Mouse (Mus musculus) layer of hippocampus, adult 9-11 months (tissue): ENCODE data around the gene Gm29797.

Experiments used
- DNase-seq: peaks from one replicate; pipeline ENCODE4 v3.0.0; 2022

The Gm29797 gene

DNA sequence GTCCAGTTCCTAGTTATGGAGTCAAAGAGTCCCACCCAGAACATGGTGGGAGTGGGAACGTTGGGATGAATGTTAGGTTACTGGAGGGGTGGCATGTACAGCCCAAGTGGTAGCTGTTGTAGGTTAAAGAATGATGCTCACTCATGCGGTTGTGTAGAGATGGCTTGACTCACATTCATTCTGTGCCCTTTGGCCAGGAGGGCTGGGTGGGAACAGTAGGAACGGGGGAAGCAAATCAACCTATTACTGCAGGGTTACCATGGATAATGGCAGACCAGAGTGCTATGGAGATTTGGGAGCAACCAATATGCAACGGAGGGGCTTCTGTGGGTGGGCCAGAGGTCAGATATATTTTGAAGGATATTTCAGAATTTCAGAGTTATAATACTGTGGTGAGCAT lies 18.1 kb downstream of the Gm29797 start:
- DNase-seq: no peak

DNA sequence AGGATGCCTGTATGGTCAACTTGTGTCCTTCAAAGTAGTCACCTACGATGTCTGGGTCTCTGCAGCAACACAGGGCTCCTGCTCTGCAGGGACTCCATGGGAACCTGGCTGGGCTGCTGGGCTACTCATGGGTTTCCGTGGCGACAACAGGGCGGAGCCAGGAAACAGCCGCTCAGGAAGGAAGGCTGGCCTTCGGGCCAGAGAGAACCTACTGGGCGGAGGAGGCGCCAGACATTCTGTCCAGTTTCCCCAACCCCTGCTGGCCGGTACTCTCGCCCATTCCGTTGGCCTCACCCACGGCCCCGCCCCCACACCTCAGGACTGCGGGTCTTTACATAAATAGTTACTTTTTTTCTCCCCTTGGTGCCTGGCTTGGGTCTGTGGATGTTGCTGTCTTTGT lies 18.6 kb downstream of the Gm29797 start:
- peak; percentile 61 for DNase-seq

DNA sequence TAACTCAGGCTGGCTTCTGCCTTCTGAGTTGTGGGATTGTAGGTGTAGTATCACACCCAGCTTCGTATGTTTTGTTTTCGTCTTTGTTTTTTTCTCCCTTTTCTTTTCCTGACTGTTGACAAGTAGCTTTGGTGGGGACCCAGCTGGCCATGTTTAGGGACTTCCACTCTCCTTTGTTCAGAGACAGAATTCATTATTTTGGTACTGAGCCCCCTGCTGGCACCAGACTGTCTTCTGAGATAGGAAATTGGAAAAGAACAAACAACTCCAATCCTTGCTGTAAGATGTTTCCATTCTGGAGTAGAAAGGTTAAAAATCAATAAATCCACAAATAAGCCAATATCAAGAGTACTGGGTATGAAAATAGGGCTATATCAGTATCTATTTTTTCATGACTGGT lies 19.6 kb downstream of the Gm29797 start:
- DNase-seq: no peak

DNA sequence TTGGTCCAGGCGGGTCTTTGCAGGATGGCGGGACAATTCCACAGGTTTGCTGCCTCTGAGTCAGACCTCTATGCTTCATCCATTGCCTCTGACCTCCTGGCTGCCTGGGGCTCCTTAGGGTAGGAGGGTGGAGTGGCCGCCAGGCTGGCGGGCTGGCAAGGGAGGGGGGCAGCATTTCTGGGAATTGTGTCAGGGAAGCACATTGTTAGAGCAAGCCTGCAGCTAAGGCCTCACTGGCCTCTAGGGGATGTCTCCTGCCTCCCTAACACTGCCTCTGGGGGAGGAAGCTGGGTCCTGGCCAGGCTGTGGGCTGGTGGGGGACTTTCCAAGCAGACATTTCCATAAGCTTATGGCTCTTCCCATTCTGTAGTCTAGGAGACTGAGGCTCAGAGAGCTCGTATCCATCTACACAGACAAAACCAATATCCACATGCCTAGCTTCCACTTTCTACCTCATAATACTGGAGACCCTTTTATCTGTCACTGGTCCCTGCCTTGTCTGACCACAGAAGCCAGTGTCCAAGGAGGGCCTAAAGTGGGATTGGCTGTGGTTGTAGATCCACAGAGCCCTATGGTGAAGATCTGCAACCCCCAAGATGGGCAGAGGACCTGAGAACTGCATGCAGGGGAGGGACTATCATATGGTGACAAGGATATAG lies 20.4 kb downstream of the Gm29797 start:
- DNase-seq: no peak

DNA sequence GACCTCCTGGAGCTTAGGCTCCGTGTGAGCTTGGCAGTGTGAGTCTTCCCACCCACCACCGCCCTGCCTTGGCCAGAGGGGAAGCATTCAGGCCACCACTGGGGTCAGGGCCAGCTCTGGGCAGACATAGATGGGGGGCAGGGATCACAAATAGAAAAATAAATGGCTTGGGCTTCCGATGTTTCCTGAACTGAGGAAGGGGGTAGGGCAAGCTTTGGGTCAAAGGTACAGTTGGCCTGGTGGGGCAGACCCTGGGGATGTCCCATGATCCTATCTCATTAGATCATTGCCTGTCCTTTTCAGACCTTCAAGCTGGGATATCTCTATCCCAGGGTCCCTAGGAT lies 20.9 kb downstream of the Gm29797 start:
- DNase-seq: no peak

DNA sequence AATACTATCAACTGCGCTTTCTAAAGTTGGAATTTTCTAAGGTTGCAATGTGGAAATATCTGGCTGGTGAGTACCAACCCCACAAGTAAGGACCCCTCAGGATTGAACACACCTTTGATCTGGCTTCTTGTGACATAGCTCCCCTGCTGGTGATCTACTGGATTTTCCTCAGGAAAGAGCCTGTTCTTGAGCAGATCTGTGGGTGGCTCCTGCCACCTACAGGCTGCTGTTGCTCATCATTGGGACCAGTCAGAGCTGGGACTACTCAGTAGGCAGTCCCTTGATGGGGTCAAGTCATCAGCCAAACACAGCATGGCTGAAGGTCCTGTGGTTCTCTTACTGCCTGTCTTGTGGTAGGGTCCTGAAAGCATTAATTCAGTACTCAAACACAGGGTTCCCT lies 21.9 kb downstream of the Gm29797 start:
- peak; percentile 89 for DNase-seq

DNA sequence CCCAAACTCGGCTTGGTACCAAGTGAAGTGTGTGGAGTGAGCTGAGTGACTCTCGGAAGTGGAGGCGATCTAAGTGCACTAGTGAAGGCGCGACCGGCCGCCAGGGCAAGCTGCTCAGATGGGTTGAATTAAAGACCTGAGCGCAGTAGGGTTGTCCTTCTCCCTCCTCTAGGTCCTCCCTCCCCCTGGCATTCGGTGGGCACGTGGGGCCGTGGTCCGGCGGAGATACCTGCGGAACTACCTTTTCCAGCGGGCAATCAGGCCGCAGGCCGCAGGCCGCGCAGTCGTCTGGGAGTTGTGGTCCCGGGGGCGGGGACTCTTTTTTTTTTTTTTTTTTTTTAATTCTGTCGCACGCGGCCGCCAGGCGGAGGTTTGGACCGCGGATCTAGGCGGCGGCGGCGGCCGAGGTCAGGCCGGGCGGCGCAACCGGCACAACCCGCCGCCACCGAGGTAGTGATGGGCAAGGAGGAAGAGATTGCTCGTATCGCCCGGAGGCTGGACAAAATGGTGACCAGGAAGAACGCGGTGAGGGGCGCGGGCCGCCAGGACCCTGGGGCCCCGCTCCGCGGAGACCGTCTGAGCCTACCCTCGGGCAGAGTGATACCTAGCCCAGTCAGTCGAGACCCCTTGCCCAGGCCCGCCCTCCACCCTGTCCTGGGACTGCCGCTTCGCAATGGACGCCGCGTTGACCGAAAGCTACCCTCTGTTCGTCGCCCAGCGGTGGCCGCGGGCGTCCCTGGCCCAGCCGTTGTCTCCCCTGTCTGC lies 23.3 kb downstream of the Gm29797 start, which contains the start of gene Tcea2:
Gene Tcea2, plus strand, starts transcription at position 360 of the 765 bp plus-strand sequence.
- DNase-seq: peak; percentile 60

DNA sequence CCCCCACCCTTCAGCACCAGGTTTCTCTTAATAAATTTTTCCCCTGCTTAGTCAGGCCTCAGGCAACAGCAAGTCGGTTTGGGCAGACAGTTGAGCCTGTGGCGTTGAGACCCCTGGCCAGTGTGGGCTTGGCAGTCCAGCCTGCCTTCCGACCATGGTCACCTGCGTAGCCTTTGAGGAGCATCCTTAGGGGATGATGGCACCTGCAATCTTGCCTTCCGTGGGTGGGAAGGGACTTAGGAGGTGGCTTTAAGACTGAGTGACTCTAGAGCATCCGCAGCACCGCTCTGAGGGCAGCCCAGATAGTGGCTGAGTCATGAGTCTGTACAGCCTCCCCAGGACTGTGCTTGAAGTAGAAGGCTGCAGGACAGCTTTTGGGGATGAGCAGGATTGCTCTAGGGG lies 23.9 kb downstream of the Gm29797 start:
- DNase-seq: no peak

DNA sequence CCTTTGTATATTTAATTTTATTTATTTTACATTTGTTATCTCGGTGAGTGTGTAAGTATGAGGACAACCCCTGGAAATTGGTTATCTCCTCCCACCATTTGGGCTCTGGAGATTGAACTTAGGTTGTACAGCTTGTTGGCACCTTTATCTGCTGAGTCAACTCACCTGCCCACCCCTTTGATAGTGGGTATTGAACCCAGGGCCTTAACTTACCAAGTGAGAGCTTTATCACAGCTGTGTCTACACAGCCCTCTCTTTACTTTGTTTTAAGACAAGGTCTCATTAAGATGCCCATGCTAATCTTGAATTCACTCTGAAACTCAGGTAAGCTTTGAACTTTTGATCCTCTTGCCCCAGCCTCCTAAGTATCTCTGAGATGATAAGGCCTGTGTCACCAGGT lies 25.1 kb downstream of the Gm29797 start:
- DNase-seq: no peak

DNA sequence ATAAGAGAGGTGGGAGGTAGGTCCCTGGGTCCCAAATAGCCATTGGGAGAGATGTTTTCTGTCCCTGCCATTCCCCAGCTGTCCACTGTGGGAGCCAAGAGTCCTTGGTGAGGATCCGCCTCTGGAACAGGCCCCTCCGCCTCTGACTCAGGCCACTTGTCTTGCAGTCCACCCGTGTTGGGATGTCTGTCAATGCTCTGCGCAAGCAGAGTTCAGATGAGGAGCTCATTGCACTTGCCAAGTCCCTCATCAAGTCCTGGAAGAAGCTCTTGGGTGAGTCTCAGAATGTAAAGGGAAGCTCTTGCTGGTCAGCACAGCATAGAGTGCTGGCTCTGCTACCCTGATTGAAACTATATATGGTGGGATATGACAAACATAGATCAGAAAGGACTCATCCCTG lies 26.5 kb downstream of the Gm29797 start:
- DNase-seq: no peak

DNA sequence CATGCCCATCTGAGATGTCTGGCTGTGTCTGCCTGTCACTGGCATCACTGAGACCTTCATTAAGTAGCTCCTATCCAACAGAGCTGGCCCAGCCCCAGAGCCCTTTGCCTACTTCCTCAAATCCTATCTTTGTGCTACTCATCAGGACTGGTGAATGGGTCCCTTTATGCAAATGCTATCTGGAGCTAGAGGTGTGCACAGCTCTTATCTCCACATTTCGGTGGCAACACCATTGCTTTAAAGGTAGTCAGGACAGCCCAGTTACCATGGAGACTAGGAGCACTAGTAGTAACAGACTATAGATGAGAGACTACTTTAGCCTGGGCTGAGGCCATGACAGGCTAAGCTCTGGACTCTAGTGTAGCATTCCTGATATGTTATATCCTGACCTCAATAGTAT lies 27.9 kb downstream of the Gm29797 start:
- no peak for DNase-seq

DNA sequence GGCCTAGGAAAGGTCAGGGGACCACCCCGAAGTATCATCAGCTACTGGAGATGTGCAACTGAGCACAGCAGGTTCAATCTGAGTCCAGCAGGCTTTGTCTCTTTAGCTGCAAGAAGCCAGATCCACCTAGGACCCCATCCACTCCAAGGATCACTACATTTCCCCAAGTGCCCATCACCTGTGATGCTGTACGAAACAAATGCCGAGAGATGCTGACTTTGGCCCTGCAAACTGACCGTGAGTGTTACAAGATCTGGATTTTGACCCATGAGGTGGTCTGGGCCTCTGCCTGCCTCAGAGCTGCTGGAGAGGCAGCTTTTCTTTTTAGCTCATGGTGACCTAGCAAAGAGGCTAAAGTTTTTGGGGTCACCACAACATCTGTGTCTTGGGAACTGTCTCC lies 28.9 kb downstream of the Gm29797 start:
- DNase-seq: no peak

DNA sequence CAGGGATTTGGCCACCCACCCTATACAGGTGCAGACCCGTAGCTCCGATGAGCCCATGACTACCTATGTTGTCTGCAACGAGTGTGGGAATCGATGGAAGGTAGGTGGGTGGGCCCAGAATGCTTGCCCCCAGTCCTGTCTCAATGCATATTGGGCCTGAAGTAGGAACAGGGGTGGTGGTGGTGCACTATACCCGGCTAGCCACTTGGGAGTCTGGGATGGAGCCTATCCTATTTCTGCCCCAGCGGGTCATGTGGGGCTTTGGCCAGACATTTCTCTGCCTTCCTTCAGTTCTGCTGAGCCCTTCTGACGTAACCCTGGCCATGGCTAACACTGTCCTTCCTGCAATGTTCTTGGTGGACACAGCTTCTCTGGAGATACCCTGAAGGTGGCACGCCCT lies 30.8 kb downstream of the Gm29797 start:
- no peak for DNase-seq

DNA sequence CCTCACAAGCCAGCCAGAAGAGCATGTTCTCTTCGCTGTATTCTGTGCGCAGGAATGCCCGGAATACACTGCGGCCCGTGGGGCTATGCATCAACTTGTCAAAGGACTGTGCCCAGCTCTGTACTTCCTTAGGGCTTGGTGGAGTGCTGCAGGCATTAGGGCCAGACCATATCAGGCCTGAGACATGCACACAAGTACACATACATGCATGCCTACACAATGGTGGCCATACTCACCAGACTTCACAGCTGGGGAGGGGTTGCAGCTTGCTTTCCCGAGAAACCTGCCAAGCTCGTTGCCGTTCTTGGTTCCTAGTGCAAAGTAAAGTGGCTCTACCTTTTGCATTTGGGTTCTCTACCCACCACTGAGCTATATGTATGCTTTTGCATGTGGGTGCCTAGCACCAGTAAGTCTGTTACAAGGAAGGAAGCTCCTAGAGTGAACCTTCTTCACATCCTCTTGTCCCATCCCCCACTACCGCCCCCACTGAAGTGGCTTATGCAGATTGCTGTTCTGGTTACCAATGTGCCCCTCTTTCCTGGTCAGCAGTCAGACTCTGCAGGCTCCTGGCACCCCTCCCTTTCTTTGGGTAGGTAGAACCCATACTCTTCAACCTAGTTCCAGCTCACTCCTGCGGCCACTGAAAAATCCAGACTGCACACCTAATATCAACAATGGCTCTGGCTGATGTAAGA lies 32.8 kb downstream of the Gm29797 start:
- DNase-seq: no peak

DNA sequence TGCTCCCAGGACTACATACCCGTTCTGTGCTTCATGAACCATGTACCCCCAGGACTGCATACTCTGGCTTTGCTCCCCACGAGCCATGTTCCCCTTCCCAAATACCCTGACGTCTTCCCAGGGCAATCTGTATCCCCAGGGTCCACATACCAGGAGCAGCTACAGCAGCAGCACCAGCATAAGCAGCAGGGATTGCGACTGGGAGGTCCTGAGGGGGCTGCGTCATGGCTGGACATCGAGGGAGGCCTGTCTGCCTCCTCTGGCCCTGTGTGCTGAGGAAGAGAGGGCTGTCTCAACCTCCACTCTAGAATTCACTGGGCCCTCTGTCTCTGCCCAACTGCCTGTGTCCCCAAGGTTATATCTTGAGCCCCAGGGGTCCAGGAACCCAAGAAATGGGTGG lies 34.2 kb downstream of the Gm29797 start:
- DNase-seq: no peak

DNA sequence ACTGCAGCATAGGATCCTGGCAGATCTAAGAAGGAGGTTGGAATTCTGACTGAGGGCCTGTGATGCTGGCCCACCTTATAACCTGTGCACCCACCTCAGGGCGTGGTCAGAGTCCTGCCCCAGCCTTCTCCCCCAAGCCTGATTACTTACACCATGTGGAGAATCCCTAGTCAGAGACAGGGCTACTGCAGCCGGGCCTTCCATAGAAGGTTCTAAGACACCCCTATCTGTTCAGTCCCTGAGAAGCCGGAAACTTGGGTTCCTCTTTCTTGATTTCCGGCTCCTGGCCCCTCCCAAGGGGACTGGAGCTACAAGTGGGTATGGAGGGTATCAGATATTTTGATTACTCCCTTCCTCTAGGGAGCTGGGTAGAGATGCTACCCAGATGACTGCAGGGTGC lies 34.7 kb downstream of the Gm29797 start:
- no peak for DNase-seq

DNA sequence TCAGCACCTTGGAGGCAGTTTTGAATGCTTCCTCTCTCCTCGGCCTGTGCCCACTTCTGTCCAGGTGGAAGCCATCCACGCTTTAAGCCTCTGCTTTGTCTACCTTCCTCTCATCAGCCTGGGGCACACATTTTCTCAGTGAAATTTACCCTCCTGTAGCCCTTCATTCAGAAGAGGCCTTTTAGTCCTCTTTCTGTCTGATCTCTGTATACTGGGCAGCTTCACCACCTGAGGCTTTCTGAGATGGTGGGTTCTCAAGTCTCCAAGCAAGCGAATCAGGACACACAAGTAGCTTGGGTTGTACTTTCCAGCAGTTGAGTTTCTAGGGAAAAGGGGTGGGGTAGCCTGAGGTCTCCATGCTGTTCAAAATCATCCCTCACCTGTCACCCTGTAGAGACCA lies 35.5 kb downstream of the Gm29797 start:
- DNase-seq: no peak

DNA sequence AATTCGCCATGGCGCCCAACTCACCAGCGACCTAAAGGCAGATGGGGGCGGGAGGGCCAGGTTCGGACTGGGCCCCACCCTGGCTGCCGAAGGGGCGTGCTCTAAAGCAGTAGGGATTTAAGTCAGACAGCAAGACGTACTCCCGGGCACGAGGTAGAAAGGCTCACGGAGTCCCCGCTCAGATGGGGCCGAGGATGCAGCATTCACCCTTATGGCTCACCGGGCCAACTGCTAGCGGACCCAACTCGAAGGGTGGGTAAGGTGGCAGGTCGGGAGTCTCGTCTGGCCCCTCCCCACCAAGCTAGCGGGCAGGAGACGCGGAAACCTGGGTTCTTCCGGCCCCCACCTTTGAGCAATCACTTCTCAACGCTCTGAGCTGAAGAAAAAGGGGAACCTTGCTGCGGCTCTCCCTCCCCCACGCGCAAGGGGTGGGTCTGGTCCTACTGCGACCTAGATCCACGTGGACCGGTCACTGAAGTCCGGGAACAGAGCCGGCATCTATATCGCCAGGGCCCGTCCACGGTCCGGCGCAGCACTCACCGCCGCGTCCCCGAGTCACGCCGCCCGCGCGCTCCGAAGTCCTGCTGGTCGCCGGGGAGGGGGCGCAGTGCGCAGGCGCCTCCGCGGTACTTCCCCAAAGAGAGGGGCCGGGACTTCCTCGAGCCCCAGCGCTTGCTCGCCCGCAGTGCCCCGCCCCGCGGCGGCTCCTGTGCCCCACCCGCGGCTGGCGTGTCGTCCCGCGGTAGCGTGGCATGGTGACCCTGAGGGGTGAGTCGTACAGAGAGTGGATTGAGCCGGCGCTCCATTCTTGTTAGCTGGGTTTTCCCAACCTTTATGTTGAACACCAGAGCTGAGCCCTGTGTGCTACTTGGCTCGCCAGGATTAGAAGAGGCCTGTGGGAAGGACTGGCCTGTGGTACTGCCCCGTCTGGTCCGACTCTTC lies 36.8 kb downstream of the Gm29797 start, which contains the start of gene Rgs19:
Gene Rgs19, minus strand, starts transcription at position 639 of the 942 bp plus-strand sequence.
- DNase-seq: peak; percentile 79

DNA sequence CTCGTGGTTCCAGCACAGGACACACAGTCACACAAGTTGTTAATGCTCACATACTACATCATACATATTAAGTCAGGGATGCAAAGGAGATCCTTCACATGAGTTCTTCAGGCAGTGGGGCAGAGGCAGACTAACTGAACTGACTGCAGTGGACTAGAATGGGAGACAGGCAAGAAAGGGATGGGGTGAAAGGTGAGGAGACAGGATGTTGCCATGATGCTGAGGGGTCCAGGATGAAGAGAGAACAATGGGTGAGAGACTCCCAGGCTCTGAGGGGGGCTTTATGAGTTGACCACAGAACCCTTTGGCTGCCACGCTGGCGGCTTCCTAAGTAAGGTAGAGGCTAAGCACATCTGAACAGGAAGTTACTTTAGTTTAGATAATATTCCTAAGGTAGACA lies 37.7 kb downstream of the Gm29797 start:
- no peak for DNase-seq

DNA sequence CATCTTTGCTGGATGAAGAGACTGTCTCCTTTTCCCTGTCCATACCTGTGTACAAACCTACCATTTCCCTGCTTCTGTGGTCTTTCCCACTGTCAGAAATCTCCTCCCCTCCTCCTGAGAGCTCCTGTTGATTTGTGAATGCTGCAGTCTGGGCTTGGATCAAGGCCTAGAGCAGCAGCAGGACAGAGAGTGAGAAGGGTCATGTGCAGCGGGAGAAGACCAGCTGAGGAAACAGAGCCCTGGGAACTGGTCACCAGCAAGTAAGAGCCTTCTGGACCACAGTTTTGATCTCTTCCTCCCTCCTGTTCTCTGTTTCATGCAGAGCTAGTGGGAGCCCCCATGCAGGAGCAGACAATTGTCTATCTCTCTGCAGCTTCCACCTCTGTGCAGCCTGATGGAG lies 38.9 kb downstream of the Gm29797 start:
- DNase-seq: no peak

DNA sequence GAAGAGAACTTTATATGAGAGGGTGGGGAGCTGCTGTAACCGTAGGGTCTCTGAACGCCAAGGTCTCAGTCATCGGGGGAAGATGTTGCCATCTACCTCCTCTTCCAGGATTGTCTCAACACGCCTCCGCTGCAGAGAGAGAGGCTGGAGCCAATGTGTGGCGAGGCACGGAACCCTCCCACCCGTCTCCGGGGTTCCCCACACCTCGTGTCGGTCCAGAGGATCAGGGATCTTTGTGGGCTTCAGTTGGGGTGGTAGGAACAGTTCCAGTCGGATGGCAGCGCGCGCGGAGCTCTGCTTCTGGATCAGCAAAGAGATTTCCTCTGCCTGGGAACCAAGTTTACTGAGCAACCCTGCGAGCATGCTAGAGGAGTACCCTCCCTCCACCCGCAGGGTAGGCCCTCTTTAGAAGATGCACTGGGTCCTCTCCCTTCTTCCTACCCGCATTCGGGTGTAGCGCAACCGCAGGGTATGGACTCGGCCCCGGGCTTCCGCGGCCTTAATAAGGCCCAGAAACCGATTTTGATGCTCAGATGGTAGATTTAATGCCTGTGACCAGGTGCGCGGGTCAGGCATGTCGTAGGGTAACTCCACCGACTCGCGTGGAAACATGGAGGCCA lies 40.1 kb downstream of the Gm29797 start:
- DNase-seq: no peak

DNA sequence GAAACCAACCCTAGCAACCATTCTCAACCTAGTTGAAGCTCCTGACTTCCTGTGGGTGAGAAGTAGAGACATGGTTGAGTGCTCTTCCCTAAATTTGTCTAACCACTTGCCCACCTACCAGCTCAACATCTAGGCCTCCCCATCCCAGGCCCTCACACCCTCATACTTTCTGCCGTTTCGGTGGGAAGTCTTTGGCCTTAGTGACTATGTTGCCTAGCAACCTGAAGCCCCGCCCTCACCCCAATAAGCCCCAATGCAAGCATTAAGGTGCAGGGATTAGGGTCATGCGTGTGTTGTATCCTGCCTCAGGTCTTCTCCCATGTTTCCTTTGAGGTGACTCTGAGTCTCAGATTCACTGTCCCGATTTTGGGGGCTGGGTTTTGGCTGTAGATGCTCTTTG lies 41.4 kb downstream of the Gm29797 start, which contains the start of gene Lkaaear1:
Gene Lkaaear1, minus strand, starts transcription at position 202 of the 400 bp plus-strand sequence.
- no peak for DNase-seq
